8 mouse cellular contexts compared by ENCODE assay signal in the genomic region with DNA sequence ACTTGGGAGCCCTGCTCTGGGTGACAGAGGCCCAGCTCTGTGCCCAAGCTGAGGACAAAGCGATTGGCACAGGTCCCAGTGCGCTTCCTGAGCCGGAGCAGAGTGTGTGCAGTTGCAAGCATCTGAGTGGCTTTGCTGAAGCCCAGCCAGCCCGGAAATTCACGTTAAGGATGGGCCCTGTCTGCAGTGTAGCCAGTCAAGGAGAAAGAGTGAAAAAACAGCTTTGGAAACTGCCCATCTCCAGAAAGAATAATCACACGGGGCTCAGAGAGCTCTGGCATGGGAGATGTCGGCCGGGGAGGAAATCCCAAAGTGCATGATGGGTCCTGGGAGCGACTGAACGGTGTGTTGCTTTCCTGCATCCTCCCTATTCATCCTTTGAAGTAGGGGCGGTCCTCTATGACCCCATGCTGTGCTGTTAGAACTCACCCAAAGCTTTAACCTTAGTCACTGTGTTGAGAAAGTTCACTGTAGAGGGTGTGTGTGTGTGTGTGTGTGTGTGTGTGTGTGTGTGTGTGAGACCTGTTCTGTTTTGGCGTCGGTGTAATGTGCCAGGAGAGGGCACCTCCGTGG. TPM values are rescaled to one million over a fixed set of nuclear protein-coding genes. Genes with fewer than 3 reads are reported as not detected.
A peak's percentile ranks its signal among the peaks of the same experiment; 100 is the strongest.
DNase-seq lines count a peak whose midpoint lies in the region.

No protein-coding gene starts in this region.

- H3K36me3 ChIP-seq in hindbrain, embryonic 10.5 days = no peaks in the 10 kb centered on the region

- WGBS in hindbrain, embryonic 10.5 days = 40% methylated on average over 14 of the region's 14 CpGs

- peaks cover 11% of the 10 kb centered on the region for H3K4me1 ChIP-seq in hindbrain, embryonic 10.5 days (replicated peaks)

- H3K4me3 ChIP-seq in hindbrain, embryonic 10.5 days = peak overlapping the region; percentile 24

- H3K27ac ChIP-seq in hindbrain, embryonic 10.5 days = peak overlapping the region; percentile 81

- peak; percentile 93 for DNase-seq in ZHBTc4 (ENCODE audit: low read depth, low spot score)
- peak; percentile 10 for DNase-seq in cerebellum, adult 8-10 months
- peak; percentile 34 to 42 for DNase-seq in frontal cortex, postnatal 14 days (ENCODE audit: low spot score in 2 of 2)
- peak; percentile 25 for DNase-seq in hindbrain, embryonic 10.5 days (ENCODE audit: low spot score)
- peak; percentile 38 to 51 for DNase-seq in layer of hippocampus, postnatal 14 days (ENCODE audit: low spot score in 2 of 2)
- DNase-seq in lung, postnatal 36 days = peak; percentile 76
- peak; percentile 73 to 84 for DNase-seq in right cerebral cortex, postnatal 10 days (ENCODE audit: low spot score in 2 of 2)
- DNase-seq in thymus, postnatal 4 days = no peak

- H3K9me3 ChIP-seq in hindbrain, embryonic 10.5 days = no peaks in the 10 kb centered on the region

- no peaks in the 10 kb centered on the region for H3K27me3 ChIP-seq in hindbrain, embryonic 10.5 days (ENCODE audit: insufficient read depth, poor library complexity, severe bottlenecking)

RNA-seq across cellular contexts. Expression of a gene that starts 5.5 kb away (rescaled TPM):
- polyA plus RNA-seq in hindbrain, embryonic 10.5 days (2016; fragmentation: Nextera tagmentation; extraction: Ambion mirVana) = 0.22 and 0.38 TPM in 2 replicates
- 1 to 10 TPM; 2.9 to 3.7 TPM for total RNA-seq in layer of hippocampus, postnatal 14 days (2021)
